Mouse (Mus musculus): ENCODE results near the gene Vac14.

Vac14 gene

GRCm38 (mm10) chr8:110618391-110619207 lies at the start of gene Vac14:
Gene Vac14 (plus strand): TSS chr8:110618585.
- DNase-seq (ENCODE audit: low read depth): peak; percentile 95

- DNase-seq (ENCODE audit: low read depth): no peak
These were observed 25.7 kb upstream of the Vac14 start for GRCm38 (mm10) chr8:110592641-110593040.

DNA sequence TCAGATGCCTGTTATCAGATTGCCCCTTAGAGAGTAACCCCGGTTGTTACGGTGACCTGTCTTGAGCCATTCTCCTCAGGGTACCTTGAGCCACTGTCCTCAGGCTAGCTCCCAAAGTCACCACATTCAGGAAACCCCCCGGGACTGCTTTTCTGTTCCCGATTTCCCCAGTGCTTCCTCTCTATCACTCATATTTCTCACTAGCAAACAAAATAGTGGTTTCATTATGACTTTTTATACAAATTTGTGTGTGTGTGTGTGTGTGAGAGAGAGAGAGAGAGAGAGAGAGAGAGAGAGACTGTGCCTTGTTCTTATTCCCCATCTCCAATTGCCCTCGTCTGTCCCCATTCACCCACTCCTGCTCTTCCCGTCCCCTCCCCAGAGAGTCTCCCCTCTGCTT lies 24.2 kb upstream of the Vac14 start:
- no peak for DNase-seq (ENCODE audit: low read depth)

DNA sequence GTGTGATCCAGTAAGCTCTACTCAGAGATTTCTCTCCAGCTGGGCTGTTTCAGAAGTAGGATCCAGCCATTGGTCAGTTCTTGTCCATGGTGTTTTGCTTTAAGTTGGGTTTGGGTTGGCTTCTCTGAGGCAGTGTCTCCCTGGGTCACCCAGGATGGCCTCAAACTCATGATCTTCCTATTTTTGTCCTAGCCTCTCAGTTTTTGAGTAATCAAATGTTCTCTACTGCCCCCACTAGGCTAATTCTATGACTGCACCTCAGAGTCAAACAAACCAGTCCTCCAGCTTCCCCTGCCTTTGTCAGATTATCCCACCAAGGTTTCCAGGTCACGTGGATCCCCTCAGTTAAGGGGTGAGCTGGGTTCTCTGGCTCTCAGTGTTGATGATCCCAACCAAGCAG lies 13.8 kb upstream of the Vac14 start:
- DNase-seq (ENCODE audit: low read depth): peak; percentile 34

GRCm38 (mm10) chr8:110605401-110606015 lies 12.9 kb upstream of the Vac14 start:
- DNase-seq (ENCODE audit: low read depth): no peak

GRCm38 (mm10) chr8:110615730-110616129 lies 2.7 kb upstream of the Vac14 start:
- DNase-seq (ENCODE audit: low read depth): no peak

- DNase-seq (ENCODE audit: low read depth): no peak
These were observed 505 bp upstream of the Vac14 start for GRCm38 (mm10) chr8:110617801-110618358.

- DNase-seq (ENCODE audit: low read depth): peak; percentile 28
These were observed 806 bp downstream of the Vac14 start for GRCm38 (mm10) chr8:110619208-110619574.

DNA sequence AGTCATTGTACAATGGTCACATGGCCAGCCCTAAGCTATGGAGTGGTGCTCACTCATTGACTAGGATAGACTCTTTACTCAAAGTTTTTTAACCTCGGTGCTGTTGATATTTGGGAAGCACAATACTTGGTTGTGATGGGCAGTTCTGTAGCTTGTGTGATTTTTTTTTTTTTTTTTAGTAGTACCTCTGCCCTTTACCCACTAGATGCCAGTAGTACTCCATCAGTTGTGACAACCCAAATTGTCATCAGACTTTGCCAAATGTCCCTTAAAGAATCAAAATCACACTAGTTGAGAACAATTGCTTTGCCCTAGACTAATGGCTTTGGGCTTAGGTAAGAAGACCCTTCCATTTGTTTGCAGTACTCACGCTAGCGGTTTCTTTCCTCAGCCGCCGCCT lies 1.5 kb downstream of the Vac14 start:
- peak; percentile 29 for DNase-seq (ENCODE audit: low read depth)

- DNase-seq (ENCODE audit: low read depth): no peak
These were observed 8.0 kb downstream of the Vac14 start for GRCm38 (mm10) chr8:110626431-110626830.

GRCm38 (mm10) chr8:110629245-110630063 lies 11.1 kb downstream of the Vac14 start:
- DNase-seq (ENCODE audit: low read depth): peak; percentile 62

DNA sequence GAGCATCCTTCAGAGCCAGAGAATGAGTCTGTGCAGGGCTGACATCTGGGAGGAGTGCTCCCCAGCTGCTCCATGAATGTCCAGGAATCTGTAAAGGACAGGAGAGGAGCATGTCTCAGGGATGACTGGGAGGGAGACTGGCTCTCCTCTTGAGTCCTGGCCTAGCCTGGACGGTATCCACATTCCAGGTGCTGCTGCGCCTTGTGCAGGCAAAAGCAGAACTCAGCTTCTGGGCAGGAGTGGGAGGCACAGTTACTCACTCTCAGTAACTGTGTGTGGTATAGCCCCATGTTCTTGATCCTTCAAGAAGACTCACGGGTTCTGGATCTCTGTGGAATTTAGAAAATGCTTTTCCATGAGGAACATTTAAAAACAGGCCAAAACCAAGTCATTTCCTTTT lies 11.7 kb downstream of the Vac14 start:
- no peak for DNase-seq (ENCODE audit: low read depth)

DNA sequence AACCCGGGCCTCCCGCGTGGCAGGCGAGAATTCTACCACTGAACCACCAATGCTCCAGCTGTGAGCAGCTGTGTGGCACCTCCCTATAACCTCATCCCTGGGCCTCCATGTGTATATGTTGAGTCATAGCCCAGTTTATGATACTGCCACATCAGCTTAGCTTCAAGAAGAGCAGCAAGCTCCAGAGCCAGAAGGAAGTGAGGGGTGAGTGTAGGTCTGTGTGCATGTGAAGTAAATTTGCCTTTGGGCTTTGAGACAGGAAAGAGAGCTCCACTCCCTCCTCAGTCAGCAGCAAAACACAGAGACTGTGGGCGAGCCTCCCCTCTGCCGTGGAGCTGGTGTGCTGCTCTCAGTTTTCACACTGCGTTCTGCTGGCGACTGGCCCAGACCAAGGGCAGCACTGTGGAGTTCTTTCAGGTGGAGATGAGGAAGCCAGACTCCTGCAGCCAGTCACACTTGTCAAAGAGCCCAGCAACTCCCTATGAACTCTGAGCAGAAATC lies 12.2 kb downstream of the Vac14 start:
- DNase-seq (ENCODE audit: low read depth): no peak

DNA sequence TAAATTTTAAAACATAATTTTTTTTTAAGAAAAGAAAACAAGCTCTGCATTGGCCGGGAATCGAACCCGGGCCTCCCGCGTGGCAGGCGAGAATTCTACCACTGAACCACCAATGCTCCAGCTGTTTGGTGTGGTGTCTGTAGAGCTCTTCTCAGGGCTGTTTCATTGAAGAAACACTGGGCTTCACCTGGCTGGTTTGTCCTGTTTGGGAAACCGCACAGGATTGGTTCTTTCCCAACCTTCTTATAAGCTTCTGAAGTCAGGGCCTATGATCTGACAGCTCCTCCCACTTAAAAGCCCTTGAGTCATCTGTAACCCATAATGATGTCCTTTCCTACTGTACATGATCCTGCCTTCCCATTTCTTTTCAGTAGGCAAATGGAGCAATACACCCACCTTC lies 12.8 kb downstream of the Vac14 start:
- no peak for DNase-seq (ENCODE audit: low read depth)

DNA sequence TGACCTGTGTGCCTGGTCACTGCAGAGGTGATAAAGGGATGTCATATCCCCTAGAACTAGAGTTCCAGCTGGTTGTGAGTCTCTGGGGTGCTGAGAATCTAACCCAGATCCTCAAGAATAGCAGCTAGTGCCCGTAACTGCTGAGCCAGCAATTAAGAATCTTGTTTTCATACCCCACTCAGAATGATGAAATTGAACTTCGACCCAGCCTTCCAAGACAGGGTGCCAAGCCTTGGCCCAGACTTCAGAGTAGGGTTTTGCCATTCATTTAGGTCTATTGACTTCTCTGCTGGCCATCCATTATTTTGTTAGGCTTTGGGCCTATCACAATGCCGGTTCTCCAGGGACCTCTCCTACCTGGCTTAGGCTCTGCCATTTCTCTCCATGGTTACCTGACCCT lies 15.4 kb downstream of the Vac14 start:
- no peak for DNase-seq (ENCODE audit: low read depth)

DNA sequence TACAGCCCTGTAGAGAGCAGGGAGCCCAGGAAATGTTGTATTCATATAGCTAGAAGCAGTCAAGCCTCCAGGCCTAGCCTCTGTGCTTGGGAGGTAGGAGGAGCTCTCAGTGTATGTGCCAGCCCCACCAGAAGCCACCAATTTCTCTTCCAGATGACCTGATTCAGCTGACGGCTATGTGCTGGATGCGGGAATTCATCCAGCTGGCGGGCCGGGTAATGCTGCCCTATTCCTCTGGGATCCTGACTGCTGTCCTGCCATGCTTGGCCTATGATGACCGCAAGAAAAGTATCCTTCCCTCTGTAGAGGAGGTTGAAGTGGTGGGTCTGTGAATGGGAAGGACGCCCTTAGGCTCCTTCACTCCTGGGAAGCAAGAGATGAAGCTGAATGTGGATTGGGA lies 17.8 kb downstream of the Vac14 start:
- DNase-seq (ENCODE audit: low read depth): no peak

GRCm38 (mm10) chr8:110642331-110642730 lies 23.9 kb downstream of the Vac14 start:
- DNase-seq (ENCODE audit: low read depth): no peak

GRCm38 (mm10) chr8:110643177-110643576 lies 24.8 kb downstream of the Vac14 start:
- DNase-seq (ENCODE audit: low read depth): no peak

DNA sequence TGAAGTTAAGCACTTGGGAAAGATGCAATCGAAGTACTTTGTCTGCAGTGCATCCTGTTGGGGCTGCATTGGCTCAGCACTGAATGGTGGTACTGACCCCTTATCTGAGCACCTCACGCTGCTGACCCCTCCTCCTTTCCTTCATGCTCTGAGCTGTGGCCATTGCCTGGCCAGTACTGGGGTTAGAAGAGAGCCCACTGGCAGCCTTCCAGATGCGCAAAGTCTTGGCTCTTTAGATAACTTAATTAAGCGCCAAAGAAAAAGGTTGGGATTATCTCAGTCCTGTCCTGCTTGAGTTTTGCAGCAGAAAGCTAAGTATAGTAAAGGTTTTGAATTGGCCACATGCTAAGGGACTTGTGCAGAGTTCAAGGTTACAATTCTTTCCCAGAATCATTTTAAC lies 26.0 kb downstream of the Vac14 start:
- DNase-seq (ENCODE audit: low read depth): no peak

GRCm38 (mm10) chr8:110644901-110645300 lies 26.5 kb downstream of the Vac14 start:
- no peak for DNase-seq (ENCODE audit: low read depth)

- DNase-seq (ENCODE audit: low read depth): no peak
These were observed 27.0 kb downstream of the Vac14 start for GRCm38 (mm10) chr8:110645340-110645739.

- DNase-seq (ENCODE audit: low read depth): peak; percentile 19
These were observed 27.7 kb downstream of the Vac14 start for GRCm38 (mm10) chr8:110646064-110646463.

All from c-Kit-positive CD71-negative TER-119-negative erythroid progenitor cells, embryonic 14.5 days (primary cell).